Mouse (Mus musculus): ENCODE measurements at regions not wholly inside any gene's neighbourhood (a gene's known extent, or its start where the extent isn't known, plus 50 kb on each side); places are given as distances from the start of the nearest gene placed in this dataset.

- no peak for DNase-seq (ENCODE audit: low spot score in 2 of 2)
These were observed 62.1 kb downstream of the P2ry1 start for GRCm38 (mm10) chr3:61064720-61065119.

DNA sequence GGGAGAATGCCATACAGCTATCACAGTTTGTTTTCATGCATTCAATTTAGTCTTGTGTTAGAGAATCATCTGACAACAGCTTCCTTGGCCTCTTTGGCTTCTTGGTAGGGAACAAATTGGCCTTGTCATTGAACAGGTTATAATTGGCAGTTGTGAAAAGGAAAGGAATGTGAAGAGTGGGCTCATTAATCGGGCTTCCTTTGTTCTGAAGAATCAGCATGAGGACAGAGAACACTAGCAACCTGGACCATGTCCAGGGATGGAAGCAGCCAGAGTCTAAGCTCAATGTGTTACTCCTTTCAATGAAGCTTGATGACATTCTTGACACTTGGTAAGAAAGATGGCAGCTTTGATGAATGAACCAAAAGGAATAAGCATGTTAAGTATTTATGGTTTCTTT, 64.5 kb downstream of the P2ry1 start:
- DNase-seq (ENCODE audit: low spot score in 2 of 2), result no peak

DNA sequence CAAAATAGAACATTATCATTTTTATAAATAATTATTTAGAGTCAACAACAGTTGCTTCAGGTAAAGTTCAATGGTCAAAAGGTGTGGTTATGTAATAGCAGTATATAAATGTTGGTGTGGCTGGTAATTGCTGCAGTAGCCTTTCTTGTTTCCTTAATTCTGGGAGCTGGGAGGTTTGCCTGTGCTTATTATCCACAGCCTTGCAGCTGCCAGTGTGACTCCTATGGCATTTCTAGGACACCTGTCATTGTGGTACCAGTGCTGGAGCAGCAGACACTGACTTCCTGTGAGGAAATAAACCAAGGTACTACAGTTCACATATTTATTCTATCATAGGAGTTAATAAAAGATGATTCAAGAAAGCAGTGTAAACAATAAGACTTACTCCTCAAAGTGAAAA, 65.6 kb downstream of the P2ry1 start:
- no peak for DNase-seq (ENCODE audit: low spot score in 2 of 2)

DNA sequence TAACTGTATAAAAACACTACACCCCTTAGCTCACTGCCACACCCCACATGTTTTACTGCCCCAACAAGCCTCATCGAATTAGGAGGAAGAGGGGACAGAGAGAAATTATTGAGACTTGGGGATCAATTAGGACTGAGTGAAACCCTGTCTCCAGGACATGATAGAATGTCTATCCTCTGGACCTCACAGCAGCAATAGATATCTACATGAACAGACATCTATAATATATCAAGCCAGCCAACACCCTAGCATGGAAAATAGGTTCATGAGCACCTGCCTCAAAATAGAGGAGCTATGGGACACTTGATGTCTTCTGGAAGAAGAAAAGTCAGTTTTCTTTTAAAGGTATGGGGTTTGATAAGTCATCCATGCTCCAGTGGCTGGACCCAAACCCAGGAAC, 68.4 kb downstream of the P2ry1 start:
- no peak for DNase-seq (ENCODE audit: low spot score in 2 of 2)

DNA sequence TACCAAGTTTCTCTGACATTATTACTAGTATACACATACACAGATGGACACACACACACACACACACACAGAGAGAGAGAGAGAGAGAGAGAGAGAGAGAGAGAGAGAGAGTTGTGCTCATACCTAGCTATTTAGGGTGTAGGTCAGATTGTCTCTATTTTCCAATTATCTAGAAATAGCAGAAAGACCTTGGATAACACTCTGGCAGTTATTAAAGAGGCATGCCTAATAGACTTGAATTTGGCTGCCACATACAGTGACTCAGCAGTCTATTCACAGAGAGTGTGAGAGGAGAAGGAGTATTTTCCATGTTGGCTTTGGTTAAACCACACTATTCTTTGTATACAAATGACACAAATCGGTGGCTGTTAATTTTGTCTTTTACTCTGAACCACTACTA, 69.7 kb downstream of the P2ry1 start:
- peak in 1 of 2 experiments; percentile 13 for DNase-seq (ENCODE audit: low spot score in 2 of 2)

DNA sequence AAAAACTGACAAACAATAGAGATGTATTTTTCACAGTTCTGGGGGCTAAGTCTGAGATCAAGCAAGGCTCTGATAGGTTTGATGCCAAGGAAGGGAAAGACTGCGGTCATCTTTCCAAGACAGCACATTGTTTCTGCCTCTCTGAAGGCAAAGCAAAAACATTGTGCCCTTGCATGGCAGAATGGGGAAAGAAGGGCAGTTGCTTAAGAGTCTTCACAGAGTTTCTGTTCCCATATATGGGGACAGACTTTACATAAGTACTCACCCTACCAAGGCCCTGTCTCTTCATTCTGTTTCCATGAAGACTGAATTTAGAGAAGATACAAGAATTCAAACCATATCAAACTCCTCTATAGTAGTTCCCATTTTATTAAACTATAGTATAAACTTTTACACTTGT, 70.5 kb downstream of the P2ry1 start:
- no peak for DNase-seq (ENCODE audit: low spot score in 2 of 2)

DNA sequence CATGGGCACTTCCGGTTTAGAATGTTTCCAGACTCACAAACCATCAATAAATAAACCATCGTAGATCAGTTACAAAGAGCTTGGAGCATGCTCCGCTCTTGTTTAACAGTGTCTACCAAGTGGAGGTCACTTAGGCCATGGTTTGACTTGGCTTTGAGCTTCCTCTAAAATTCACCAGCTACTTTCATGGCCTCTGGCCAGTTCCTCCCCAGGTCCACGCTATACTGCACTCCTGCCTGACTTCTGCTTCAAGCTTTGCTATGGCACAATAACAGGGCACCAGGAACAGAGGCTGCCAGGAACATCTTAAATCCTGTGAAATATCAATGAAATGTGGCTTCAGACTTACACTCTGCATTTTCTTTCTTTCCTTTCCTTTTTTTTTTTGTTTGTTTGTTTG, 71.2 kb downstream of the P2ry1 start:
- DNase-seq (ENCODE audit: low spot score in 2 of 2), result no peak

GRCm38 (mm10) chr3:61075839-61076238, 73.2 kb downstream of the P2ry1 start:
- DNase-seq (ENCODE audit: low spot score in 2 of 2), result no peak

DNA sequence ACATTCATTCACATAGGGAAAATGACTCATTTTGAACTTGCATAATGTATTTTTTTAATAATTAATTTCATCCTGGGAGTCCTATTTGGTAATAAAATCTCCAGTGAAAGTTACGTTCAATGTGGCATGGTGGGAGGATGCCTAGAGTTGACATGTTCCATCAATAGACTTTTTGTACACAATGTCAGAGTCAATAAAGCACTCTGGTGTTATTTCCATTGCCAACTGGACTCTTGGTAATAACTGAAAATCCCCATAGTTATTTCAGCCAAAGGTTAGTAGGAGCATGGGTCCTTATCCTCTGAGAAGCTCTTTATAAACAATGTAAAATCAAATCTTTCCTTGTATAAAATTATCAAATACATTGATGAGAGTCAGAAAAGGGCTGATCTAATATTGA, 87.3 kb downstream of the P2ry1 start:
- no peak for DNase-seq (ENCODE audit: low spot score in 2 of 2)

DNA sequence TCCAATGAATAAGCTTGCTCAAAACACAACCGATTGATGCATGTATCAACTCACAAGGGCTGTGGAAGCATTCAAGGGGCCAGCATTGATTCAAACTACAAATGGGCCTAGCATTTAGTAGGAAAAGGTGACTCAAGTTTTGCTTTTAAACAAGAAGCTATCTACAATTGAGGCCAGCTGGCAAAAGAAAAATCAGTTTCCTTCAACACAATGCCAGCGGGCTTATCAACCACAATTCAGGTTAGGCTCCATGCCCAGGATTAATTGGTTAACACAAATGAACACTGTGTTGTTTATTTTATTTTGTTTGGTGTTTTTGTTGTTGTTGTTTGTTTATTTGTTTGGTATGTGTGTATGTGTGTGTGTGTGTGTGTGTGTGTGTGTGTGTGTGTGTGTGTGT, 89.4 kb downstream of the P2ry1 start:
- DNase-seq (ENCODE audit: low spot score in 2 of 2), result no peak

GRCm38 (mm10) chr3:61116364-61116763, 113.8 kb downstream of the P2ry1 start:
- DNase-seq (ENCODE audit: low spot score in 2 of 2), result no peak

DNA sequence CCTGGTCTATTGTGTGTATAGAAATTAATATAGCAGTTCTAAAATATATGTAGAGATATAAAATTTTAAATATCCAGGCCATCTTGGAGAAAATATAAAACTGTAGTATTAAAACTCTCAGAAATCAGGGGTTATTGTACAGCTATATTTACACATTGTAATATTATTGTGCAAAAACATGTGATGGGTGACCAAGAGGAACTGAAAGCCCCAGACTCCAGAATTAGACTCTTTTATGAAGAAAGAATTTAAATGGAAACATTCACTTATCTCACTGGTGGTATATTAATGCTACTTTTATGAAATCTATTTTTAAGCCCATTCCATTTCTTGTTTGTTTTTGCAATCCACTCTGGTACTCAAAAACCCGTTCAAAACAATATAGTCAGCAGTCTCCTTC, 130.5 kb downstream of the P2ry1 start:
- DNase-seq (ENCODE audit: low spot score in 2 of 2), result no peak

DNA sequence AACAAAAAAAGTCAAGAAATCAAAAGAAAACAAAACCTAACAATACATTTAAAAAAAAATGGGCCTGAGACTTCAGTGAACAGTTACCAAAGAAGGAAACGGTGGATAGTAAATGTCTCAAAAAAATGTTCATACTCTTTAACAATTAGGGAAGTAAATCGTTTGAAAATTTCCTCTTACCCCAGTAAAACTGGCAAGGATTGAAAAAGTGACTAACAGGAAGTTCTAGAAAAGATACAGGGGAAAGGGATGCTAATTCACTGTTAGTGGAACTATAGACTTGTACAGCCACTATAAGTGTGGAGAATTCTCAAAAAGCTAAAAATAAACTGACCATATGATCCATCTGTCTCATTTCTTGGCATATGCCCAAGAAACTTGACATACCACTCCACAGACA, 151.5 kb downstream of the P2ry1 start:
- no peak for DNase-seq (ENCODE audit: low spot score in 2 of 2)

DNA sequence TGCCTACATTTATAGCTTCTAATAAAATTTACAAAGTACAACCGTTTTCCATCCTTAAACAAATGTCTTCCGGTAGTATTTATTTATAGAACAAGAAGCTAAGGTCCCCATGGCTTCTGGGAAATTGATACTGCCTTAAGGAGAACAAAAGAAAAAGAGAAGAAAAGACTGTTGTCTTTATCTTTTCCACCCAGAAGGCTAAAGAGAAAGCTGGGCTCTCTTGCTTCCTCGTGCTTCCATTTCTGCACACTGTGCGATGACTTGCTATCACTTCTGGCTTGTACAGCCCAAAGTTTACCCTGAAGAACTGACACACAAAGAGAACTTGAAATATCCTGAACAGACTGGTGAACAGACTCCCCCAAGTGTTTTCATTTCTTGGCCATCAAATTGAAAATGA, 157.2 kb downstream of the P2ry1 start:
- no peak for DNase-seq (ENCODE audit: low spot score in 2 of 2)

- no peak for DNase-seq (ENCODE audit: low spot score in 2 of 2)
These were observed 158.8 kb downstream of the P2ry1 start for GRCm38 (mm10) chr3:61161384-61161783.

- DNase-seq (ENCODE audit: low spot score in 2 of 2), result no peak
These were observed 175.6 kb upstream of the Rap2b start for GRCm38 (mm10) chr3:61185789-61186188.

DNA sequence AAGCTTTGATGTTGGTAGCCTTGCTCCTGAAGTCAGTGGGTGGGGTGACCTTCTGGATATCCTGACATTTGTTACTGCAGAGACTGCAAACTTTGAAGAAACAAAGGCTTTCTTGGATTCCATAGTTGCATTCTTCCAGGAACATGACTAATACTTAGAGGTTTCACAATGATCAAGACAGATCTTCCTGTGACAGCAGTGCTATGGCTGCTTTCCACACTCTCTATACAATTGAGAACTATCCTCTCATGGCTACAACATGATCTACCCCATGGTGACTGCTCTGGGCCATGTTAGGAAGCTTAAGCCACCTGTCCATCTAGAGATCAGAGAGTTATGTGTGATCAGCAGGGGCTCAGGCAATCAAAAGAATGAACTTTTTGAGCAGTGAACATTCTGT, 172.8 kb upstream of the Rap2b start:
- DNase-seq (ENCODE audit: low spot score in 2 of 2), result no peak

GRCm38 (mm10) chr3:61216562-61216961, 144.9 kb upstream of the Rap2b start:
- no peak for DNase-seq (ENCODE audit: low spot score in 2 of 2)

GRCm38 (mm10) chr3:61224505-61224904, 136.9 kb upstream of the Rap2b start:
- no peak for DNase-seq (ENCODE audit: low spot score in 2 of 2)

- no peak for DNase-seq (ENCODE audit: low spot score in 2 of 2)
These were observed 136.4 kb upstream of the Rap2b start for GRCm38 (mm10) chr3:61225054-61225453.

- DNase-seq (ENCODE audit: low spot score in 2 of 2), result no peak
These were observed 120.1 kb upstream of the Rap2b start for GRCm38 (mm10) chr3:61241380-61241779.

- peak in 1 of 2 experiments; percentile 3 for DNase-seq (ENCODE audit: low spot score in 2 of 2)
These were observed 117.4 kb upstream of the Rap2b start for GRCm38 (mm10) chr3:61243876-61244527.

GRCm38 (mm10) chr3:61246429-61246828, 115.0 kb upstream of the Rap2b start:
- DNase-seq (ENCODE audit: low spot score in 2 of 2), result no peak

DNA sequence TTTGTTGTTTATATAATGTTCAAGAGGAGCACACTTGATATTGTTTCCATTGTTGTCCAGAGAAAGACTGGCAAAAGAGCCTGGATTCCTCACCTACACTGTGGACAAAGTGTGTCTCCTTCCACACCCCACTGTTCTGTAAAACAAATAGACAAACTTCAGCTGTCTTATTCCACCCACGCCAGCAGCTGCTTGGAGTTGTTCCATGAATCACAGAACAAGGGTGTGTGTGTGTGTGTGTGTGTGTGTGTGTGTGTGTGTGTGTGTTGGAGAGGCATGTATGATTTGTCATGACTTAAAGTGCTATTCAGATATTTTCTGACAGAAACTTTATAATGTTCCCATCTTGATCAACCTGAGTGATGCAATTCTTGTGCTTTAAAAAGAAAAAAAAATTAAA, 114.1 kb upstream of the Rap2b start:
- no peak for DNase-seq (ENCODE audit: low spot score in 2 of 2)

Measured in spleen, postnatal 36 days (tissue).